Mouse (Mus musculus) splenic B cell, adult 2 months (primary cell): ENCODE measurements around the gene 9130213A22Rik.

Experiments
- DNase-seq: peaks from one replicate; pipeline ENCODE4 v3.0.0-alpha.2; 2011; ENCODE audit warnings: low read depth, low spot score
- H3K27me3 ChIP-seq: 2 replicates; pipeline ENCODE4 v1.6.1; 2012; ENCODE audit warnings: mild to moderate bottlenecking, low read length, moderate library complexity, mixed read lengths; ENCODE audit not compliant: control insufficient read depth, poor library complexity, insufficient read depth, severe bottlenecking
- H3K36me3 ChIP-seq: 2 replicates; pipeline ENCODE4 v1.6.1; 2012; ENCODE audit warnings: mild to moderate bottlenecking, low read length, moderate library complexity, mixed read lengths; ENCODE audit not compliant: control insufficient read depth, poor library complexity, insufficient read depth, severe bottlenecking

The 9130213A22Rik gene

GRCm38 (mm10) chr11:69122336-69122951, at the start of gene 9130213A22Rik:
Gene 9130213A22Rik (minus strand): TSS chr11:69122589.
- DNase-seq: peak; percentile 86
- no peaks in the 10 kb centered on the region for H3K27me3 ChIP-seq
- H3K36me3 ChIP-seq: no peaks in the 10 kb centered on the region

DNA sequence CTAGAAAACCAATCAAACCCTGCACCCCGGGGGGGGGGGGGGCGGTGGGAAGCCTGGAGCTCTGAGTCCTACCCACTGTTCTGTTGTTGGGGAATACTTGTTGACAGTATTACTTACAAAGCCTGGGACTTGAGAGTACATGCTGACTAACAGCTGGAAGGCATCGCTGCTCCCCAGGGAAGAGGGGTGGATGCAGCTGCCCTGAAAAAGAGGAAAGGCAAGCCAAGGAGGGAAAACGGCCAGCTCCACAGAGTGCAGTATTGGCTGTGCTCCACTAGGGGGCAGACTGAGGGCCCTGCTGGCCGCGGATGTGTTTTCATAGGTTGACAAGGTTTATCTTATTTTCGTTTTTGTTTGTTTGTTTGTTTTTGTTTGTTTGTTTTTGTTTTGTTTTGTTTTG, 49.2 kb upstream of the 9130213A22Rik start:
- Histone ChIP-seq H3K27me3 (no peaks in the 10 kb centered on the region), H3K36me3 (no peaks in the 10 kb centered on the region)
- DNase-seq: peak; percentile 46

DNA sequence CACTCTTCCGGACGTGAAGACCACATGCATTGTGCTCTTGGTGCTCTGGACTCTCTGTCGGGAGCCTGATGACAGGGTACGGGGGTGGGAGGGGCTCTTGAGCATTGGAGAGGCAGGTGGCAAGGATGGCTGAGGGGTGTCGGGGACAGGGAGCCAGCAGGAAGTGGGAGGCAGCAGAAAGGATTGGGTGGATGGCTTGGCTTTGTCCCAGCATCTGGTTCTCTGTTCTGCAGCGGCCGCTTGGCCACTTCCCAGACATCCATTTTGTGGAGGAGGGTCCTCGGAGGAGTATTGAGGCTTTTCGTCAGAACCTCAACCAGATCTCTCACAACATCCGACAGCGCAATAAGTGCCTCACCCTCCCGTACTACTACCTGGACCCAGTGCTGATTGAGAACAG, 46.9 kb upstream of the 9130213A22Rik start:
- no peak for DNase-seq
- no peaks in the 10 kb centered on the region for H3K27me3 ChIP-seq
- no peaks in the 10 kb centered on the region for H3K36me3 ChIP-seq

DNA sequence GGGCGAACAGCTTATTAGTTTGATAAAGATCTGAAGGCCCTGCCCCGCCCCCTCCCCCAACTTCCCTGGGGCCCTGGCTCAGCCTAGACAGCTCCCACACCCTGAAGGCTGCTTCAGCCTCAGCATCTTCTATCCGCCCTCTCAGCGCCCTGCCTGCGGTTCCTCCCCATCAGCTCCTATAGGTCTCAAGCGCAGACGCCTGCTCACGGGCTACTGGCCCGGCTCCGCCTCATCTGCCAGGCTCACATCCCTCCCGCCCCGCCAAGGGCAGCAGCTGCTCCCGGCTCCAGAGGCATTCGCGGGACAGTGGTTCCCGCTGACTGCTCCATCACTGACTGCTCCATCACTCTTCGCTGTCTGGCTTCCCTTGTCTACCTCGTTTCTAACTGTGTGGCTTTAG, 34.4 kb upstream of the 9130213A22Rik start, which contains the start of gene Alox12b:
TSS of gene Alox12b (plus strand) at position 190 of the 400 bp plus-strand sequence.
- Histone ChIP-seq H3K27me3 (no peaks in the 10 kb centered on the region), H3K36me3 (no peaks in the 10 kb centered on the region)
- no peak for DNase-seq

DNA sequence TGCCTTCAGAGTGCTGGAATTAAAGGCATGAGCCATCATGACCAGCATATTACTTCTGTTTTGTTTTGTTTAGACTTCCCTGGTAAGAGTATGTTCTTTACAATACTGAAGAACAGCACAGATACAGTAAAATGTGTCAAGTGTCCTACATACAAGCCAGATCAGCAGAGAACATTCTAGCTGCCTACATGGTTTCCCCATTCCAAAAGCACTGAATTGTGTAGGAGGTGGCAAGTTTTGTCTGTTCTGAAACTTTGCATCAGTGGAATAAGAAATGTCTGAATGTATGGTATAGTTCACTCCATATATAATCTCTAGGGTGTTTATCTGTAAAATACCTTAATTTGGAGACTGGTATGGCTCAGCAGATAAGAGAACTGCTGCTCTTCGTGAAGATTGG, 33.0 kb upstream of the 9130213A22Rik start:
- H3K36me3 ChIP-seq: no peaks in the 10 kb centered on the region
- H3K27me3 ChIP-seq: no peaks in the 10 kb centered on the region
- no peak for DNase-seq

DNA sequence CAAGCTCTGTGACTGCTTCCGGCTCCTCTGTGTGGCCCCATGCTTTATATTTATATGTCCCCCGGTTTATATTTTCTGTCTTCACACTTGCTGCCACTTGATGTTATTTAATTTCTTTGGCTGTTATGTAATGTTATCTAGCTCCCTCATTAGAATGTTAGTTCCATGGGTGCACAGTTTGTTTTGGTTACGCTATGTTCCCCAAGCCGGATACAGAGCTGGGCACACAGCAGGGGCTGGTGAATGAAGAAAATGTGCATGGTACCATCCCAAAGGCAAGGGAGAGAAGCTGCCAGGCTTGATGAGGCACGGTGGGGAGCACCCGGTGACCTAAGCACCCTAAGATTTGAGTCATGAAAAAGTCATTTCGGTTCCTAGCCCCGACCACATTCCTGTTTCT, 31.4 kb upstream of the 9130213A22Rik start:
- Histone ChIP-seq H3K27me3 (no peaks in the 10 kb centered on the region), H3K36me3 (no peaks in the 10 kb centered on the region)
- DNase-seq: no peak

GRCm38 (mm10) chr11:69151004-69151403, 28.6 kb upstream of the 9130213A22Rik start:
- Histone ChIP-seq H3K36me3 (no peaks in the 10 kb centered on the region), H3K27me3 (no peaks in the 10 kb centered on the region)
- no peak for DNase-seq

- no peaks in the 10 kb centered on the region for H3K36me3 ChIP-seq
- DNase-seq: peak; percentile 76
- no peaks in the 10 kb centered on the region for H3K27me3 ChIP-seq
These were observed 28.1 kb upstream of the 9130213A22Rik start for GRCm38 (mm10) chr11:69150444-69150843.

DNA sequence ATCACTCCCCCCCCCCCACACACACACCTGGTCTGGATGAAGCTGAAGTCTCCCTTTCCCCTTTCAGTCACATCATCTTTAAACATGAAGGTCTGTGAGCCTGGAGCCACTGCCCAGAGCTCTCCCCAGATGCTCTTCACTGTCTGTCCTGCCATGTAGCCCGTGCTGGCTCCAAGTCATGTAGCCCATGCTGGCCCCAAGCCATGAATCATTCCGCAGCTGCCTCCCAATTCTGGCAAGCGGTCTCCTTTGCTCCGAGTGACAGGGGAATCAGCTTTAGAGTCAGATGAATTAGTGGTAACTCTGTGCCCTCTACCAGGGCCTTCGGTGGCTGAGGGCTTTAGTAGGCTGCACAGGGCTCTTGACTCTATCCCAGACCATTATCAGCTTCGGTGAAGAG, 27.3 kb upstream of the 9130213A22Rik start:
- Histone ChIP-seq H3K27me3 (no peaks in the 10 kb centered on the region), H3K36me3 (no peaks in the 10 kb centered on the region)
- no peak for DNase-seq

- DNase-seq: no peak
- Histone ChIP-seq H3K36me3 (no peaks in the 10 kb centered on the region), H3K27me3 (no peaks in the 10 kb centered on the region)
These were observed 26.1 kb upstream of the 9130213A22Rik start for GRCm38 (mm10) chr11:69148451-69148960.

DNA sequence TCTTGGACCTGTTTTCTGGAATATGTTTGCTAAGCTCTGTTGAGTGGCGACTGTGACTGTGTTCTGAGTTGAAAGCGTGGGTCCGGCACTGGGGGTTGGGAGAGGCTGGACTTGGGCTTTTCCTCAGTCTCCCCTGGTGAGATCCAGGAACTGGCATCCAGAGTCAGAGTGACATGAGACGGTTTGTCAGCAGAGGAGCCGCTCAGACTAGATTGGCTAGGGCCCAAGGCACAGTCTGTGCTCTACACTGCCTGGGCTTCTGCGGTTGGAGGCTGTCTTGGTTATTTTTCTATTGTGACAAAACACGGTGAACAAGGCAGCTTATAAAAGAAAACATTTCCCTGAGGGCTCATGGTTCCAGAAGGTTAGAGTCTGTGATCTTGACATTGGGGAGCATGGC, 25.2 kb upstream of the 9130213A22Rik start:
- H3K27me3 ChIP-seq: no peaks in the 10 kb centered on the region
- no peak for DNase-seq
- no peaks in the 10 kb centered on the region for H3K36me3 ChIP-seq

DNA sequence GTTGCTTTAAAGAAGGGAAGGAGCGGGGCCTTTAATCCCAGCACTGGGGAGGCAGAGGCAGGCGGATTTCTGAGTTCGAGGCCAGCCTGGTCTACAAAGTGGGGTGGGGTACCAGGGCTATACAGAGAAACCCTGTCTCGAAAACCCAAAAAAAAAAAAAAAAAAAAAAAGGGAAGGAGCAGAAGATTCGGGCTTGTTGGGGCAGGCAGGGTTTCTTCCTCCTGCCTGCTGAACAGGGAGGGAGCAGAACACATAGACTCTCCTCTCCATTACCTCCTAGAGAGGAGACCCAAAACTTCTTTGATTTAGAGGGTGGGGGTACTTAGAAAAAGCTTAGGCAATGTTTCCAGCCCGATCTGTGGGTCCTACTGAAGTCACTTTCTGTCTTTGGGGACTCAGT, 13.0 kb upstream of the 9130213A22Rik start:
- DNase-seq: no peak
- Histone ChIP-seq H3K27me3 (no peaks in the 10 kb centered on the region), H3K36me3 (no peaks in the 10 kb centered on the region)

GRCm38 (mm10) chr11:69134622-69134968, 12.2 kb upstream of the 9130213A22Rik start:
- H3K36me3 ChIP-seq: no peaks in the 10 kb centered on the region
- DNase-seq: no peak
- H3K27me3 ChIP-seq: no peaks in the 10 kb centered on the region

DNA sequence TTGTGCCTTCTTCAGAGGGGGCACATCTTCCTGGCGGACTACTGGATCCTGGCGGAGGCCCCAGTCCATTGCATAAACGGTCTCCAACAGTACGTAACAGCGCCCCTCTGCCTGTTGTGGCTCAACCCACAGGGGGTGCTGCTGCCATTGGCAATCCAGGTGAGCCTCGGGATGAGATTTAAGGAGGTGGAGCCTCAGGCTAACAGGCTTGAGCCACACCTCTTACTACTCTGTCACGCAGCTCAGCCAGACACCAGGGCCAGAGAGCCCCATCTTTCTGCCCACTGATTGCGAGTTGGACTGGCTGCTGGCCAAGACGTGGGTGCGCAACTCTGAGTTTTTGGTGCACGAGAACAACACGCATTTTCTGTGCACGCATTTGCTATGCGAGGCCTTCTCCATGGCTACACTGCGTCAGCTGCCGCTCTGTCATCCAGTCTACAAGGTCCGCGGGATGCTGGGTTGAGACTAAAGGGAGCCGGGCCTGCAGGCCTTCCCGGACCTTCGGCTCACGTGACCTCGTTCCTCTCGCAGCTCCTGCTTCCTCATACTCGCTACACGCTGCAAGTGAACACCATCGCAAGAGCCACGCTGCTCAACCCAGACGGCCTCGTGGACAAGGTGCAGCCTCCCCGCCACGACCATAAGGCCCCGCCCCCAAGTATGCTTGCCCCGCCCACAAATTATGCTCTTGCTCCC, 11.7 kb upstream of the 9130213A22Rik start:
- no peaks in the 10 kb centered on the region for H3K36me3 ChIP-seq
- H3K27me3 ChIP-seq: no peaks in the 10 kb centered on the region
- DNase-seq: peak; percentile 62

- Histone ChIP-seq H3K27me3 (no peaks in the 10 kb centered on the region), H3K36me3 (no peaks in the 10 kb centered on the region)
- DNase-seq: peak; percentile 48
These were observed 11.2 kb upstream of the 9130213A22Rik start for GRCm38 (mm10) chr11:69133566-69133922.
